Mouse (Mus musculus) frontal cortex, postnatal 14 days (tissue): ENCODE measurements around the gene Myo18b.

Source experiments
- DNase-seq, 2 experiments: peaks; one replicate each; pipeline ENCODE4 v3.0.0; 2022; ENCODE audit warnings: low spot score in 2 of 2

The Myo18b gene

DNA sequence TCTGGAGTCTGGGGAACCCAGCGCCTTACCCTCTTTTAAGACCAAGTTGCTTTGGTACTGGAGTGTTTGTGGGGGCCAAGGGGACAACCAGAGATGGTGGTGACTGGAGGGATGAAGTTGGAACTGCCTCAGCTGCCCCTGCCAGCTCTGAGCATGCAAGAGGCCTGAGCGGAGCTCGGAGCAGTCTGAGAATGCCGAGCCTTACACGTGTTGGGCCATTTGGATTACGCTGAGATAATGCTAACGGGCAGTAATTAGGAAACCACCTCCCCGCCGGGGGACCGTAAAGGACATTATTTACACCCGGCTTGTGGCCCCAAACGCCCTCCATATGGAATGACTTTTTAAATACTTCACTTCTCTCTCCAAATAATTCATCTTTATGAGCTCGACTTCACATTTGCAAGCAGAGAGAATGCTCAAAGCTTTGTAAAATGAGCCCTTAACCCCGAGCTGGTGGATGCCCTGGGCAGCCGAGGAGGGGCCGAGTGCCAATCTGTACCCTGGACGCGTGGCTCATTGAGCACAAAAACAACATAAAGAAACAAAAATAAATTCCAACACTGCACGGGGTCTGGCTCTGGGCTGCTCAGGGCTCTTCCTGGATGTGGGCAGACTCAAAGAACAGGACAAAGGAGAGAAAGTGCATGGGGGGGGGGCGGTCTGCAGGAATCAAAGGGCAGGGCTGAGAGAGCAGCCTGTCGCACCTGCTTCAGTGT, 148.0 kb downstream of the Myo18b start:
- DNase-seq: no peak

DNA sequence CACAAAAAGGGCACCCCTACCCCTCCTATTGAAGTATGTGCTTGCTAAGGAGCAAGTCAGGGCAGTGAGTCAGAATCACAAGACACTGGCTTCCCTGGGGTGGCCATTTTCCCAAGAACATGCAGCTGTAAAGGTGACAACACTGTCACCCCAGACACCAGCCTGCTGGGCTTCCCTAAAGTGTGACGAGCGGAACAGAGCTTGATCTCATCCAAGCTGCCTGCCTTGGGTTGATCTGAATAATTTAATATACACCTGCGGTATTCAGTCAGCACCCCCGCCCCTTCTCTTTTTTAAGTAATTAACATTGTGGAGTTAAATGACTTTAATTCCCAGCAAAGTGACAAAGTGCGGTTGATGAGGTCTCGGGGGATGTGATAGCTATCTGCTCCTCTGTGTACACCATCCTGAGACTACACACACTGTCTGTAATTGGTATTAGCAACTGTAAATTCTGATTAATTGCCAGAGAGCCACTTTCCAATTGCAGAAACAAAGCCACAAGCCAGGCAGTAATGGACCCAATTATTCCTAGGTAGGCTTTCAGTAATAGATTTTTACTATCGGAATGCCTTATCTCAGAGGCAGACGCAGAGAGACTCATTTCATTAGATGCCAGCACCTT, 148.7 kb downstream of the Myo18b start:
- no peak for DNase-seq

DNA sequence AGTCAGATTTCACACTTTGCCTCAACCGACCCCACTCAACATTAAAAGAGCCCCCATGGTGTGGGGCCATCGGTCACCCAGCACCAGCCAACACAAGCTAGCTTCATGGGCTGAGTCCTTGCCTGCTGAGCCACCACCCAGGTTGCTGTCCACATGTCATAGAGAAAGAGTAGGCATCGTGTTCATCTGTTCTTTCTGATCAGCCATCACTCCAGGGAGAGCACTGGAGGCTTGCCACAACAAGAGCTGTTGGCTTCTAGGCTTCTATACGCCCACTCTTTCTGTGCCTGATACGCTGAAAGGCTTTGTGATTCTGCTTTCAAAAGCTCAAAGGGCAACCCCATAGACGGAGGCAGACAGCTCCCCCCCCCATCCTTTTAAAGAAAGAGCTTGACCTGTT, 151.0 kb downstream of the Myo18b start:
- DNase-seq: no peak

DNA sequence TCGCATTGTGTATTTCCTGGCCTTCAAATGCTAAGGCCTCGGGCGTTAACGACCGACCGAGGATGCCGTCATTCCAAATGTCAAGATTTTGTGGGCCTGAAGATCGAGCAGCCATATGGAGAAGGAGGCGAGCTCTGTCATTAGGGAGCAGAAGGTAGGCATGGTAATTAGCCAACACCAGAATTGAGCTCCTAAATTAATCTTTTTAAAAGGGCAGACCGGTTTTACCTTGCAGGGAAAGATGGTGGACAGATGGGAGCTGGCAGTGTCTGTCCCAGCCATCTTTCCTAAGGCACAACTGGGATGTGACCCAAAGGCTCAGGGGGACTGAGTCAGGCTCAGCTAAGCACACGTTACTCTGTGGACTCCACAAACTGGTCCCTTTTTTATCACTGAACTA, 151.6 kb downstream of the Myo18b start:
- DNase-seq: no peak

DNA sequence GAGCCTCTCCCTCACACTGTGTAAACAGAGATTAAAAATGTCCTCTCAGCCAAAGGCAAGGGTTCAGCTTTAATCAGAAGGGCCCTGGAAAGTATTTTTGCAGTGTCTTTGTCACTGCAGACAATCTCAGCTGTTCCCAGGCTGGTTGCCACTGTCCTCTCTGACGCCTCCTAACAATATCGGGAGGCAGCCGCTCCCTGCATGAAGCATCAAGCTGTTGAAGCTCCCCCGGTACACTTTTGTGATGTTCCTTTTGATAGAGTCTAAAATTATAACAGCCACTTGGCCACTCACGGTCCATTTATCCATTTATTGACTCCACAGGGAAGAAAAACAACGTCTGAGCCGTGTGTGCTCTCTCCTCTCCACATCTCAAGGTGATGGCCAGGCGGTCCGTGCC, 153.0 kb downstream of the Myo18b start:
- DNase-seq: no peak

DNA sequence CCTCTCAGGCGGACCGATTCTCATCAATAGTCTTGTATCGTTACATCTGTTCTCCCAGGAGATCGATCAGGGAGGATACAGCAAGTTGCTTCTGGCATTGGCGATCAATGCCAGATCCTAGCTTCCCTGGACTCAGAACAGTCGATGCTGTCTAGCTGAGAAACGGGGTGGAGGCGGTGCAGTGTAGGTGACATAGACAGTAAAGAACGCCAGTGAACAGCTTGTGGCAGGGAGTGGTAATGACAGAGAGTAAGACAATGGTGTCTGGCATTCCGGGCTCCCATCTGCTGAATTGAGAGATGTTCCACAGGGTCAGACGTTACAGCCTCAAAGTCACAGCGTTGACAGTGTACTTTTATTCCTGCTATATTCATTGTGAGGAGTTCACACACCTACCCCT, 155.5 kb downstream of the Myo18b start:
- DNase-seq: peak in 1 of 2 experiments; percentile 40

DNA sequence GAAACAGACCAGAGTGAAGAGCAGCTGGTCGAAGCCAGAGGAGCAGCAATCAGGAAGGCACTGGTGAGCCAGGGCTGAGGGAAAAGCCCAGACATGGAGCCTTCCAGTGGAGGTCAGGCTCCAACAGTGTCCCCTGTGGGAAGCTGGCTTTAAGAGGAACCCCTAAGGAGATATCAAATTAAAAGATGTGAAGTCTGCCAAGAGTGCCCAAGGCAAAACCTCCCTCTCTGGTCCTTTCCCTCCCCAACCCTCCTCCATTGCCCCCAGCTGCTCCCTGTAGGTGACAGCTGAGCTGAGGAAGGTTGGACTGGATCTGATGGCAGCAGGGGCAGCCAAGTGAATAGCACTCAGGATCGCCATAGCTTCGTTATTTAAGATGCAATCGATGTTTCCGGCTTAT, 161.1 kb downstream of the Myo18b start:
- DNase-seq: no peak

DNA sequence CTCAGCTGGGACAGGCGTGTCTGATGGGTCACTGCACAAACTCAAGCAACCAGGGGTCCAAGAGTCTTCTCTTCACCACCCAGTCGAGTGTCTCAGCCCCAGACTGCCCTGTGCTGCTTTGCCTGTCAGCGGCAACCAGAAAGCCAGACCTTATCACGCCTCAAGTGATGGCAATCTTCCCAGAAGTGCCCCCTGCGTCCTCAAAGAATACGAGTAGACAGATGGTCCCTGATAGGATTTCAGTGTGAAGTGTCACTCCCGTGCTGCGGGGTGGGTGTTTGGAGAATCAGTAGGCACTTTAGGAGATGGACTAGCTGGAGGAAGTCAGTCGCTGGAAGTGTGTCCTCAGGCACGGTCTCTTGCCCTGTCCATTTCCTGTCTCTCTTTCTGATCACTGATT, 165.6 kb downstream of the Myo18b start:
- DNase-seq: no peak

DNA sequence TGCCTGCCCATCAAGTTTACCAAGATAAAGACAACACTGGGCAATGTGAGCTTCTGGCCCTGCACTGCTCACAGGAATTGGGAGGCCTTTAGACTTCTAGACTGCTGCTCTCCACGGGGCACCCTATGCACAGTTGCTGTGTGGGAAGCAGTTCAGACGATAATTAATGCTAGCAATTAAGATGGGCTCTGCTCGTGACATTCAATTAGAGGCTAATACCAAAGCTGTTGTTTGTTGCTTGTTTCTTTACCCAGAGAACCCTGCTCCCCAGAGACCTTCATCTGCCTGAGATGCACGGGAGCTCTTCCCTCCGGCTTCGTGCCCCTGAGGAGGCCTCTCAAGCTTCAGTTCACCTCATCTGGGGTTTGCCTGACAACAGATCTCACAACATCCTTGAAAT, 167.7 kb downstream of the Myo18b start:
- DNase-seq: no peak

DNA sequence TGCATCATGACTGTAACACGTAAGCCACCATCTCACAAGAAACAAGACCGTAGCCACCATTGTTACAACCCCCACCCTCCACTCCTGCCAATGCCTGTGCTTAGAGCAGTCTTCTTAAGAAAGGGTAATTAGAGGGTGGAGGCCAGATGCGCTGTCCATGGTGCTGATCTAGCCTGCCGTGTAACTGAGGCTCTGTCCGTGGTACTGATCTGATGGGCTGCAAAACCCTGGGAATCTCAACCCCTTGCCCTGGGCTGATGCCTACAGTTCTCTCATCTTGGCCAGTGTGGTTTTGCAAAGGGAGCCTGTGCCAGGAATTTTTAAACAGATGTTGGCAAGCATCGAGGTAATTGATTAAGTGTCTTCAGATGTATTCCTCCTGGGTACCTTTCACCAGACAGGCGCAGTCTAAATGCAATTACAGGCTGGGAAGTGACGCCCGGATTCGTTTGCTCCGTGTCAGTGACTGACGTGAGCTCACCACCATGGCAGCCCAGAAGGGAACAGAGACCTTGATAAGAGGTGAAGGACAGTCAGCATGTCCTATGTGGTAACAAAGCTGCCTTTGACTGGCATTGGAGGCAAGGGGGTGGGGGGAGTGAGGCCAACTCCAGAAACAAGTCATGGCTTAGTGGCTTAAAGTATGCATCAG, 177.4 kb downstream of the Myo18b start:
- peak in 1 of 2 experiments; percentile 37 for DNase-seq

DNA sequence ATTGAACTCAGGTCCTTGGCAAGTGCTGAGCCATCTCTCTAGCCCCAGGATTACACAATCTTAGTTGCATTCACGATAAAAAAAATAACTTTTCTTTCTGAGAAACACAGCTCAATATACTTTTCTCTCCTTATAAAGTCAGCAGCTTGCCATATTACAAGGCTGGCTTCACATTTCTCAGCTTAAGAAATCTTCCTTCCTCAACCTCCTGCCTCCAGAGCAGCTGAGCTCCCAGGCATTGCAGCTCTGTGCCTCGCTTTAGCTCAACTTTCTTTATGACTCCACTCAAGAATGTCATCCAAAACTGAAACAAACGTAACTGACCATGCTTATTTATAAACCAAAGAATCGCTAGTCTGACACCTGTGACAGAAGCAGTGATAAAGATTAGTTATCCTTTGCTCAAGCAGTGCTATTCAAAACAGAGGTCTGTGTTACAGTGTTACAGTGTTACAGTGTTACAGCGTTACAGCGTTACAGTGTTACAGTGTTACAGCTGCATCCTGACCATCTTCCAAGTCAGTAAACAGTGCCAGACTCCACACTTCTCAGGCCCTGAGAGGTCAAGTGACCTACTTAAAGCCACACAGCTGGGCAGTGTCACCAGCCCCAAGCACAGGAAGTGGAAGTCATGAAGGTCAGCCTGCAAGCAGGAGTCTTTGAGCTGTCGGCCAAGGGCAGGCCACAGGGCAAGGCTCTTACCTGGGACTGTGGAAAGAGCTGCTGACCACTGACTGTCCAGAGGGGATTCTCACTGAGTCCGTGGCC, 181.3 kb downstream of the Myo18b start:
- DNase-seq: no peak

DNA sequence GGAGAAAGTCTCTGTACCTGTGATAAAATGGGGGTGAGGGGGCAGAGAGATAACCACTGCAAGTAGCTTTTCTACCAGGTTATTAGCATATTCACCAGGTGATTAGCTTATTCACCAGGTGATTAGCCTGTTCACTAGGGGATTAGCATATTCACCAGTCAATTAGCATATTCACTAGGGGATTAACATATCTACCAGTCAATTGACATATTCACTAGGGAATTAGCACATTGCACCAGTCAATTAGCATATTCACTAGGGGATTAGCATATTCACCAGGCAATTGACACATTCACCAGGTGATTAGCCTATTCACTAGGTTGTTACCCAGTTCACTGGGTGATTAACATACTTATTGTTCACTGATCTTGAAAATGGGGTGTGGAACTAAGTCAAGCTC, 186.3 kb downstream of the Myo18b start:
- no peak for DNase-seq

DNA sequence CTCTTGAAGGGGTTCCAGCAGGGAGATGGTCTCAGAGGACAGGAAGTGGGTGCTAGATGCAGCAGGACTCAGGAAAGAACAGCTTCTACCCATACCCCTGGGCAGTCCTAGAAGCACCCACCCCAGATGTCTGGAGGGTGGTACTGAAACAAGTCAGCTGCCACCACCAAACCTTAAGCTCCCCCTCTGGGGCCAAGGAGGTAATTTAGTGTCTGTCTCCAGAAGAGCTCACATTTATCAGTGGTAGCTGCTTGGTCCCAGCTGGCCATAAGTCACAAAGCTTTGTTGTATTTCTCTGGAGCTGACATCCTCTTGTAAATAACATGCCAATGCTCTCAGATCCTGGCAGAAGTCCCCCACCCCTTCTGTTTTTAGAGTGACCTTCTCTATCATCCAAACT, 187.7 kb downstream of the Myo18b start:
- no peak for DNase-seq

DNA sequence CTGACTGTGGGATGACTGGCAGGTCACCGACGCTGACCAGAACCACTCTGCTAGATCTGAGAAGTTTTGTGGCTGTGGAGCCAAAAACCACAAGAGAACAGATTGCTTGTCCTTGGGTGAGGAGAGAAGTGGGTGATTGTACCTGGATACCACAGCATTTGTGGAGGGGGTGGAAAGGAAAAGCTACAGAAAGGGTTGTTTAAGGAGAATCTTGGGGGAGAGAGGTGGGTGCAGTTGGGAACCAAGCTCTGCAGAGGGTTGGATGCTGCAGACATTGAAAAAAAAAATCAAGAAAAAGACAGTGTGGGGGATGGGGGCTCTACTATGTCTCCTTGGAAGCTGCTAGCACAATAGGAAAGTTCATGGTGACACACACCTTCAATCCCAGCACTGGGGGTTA, 188.7 kb downstream of the Myo18b start:
- DNase-seq: no peak

DNA sequence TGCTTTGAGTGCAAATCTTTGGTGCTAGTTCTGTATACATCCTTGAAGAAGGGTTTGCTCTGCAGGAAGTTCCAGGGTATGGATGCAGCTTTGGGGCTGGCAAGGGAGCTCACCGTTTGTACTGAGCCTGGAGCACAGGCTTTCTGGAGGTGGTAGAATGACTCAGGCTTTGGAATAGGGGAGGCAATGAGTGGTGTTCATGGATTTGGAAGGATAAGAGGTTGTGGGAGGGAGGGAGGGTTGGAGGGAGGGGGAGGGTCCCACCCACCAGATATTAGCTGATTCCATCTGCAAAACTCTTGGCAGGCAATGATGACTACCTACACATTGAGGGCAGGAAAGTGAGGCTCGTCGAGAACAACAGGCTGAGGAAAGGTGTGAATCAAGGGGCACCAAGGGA, 195.4 kb downstream of the Myo18b start:
- no peak for DNase-seq

DNA sequence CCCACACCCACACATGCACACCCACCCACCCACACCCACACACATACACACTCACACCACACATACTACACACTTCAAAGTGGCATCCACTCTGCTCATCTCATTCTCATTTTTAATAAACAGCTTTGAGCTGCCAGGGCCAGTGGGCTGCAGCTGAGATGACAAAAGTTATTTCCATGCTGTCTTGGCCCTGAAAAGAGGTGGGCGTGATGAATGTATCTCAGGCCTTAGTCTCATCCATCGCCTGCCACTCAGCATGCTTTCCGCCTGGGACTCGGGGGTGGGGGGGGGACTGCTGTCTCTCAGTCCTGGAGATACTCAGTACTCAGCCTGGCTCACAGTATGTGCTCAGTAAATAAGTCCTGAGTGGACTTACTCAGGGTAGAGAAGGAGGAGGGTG, 199.5 kb downstream of the Myo18b start:
- no peak for DNase-seq

DNA sequence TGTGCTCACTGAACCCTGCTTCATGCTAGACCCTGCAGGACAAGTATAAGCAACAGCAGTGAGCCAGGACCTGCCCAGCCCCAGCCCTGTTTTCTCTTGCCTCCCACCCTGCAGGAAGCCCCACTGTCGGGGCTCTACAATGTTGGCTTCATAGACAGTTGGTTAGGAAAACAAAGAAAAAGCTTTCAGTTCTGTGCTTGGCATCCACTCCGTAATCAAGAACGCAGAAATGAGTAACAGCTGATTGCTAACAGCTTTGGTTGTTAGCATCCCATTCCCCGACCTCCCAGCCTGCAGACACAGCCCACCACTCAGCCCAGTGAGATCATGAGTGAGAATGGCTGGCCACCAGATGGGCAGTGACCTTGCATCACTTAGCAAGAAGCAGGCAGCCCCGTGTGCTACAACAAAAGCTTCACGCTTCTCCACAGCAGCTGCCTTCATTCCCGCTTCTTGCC, 200.9 kb downstream of the Myo18b start:
- no peak for DNase-seq

DNA sequence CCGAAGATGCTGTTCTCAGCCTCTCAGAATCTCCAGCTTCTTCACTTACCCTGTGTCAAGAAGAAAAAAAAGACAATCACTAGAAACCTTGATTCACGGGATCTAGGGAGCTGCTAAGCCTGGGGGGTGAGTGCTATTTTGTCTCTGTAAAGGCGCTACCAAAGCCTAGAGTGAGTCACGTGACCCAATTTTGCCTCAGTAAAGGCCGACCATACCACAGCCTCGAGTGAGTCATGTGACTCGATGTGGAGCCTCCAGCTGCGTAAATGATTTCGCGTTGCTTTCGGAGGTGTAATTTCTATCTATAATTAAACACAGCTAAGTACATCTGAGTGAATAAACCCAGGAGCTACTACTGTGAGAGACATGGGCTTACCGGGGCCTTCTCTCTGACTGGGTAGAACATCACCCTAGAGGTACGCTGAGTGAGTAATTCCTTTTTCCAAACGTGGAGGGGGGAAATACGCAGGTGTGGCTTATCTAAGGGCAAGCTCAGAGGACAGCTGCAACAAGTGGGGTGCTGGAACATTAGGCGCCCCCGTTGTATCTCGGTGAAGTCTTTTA, 202.8 kb downstream of the Myo18b start:
- DNase-seq: peak; percentile 30 to 44

DNA sequence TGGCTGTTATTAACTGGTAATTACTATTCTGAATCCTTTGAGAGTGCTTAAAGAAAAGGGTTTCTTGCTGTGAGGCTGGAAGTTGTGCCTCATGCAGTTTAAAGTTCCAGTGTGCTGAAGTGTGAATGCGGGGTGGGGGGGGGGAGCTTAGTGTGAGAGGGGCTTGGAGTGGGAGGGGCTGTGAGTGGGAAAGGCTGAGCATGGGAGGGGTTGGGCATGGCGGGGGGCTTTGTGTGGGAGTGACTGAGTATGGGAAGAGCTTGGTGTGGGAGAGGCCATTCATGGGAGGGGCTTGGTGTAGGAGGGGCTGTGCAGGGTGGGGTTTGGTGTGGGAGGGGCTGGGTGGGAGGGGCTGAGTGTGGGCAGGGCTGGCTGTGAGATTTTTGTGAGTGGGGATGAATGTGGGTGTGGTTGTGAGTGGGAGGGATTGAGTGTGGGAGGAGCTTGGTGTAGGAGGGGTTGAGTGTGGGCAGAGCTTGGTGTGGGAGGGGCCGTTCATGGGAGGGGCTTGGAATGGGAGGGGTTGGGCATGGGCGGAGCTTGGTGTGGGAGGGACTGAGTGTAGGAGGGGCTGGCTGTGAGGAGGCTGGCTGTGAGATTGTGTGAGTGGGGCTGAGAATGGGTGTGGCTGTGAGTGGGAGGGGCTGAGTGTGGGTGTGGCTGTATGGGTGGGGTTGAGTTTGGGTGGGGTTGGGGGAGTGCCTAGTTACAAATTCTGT, 208.9 kb downstream of the Myo18b start:
- DNase-seq: no peak

DNA sequence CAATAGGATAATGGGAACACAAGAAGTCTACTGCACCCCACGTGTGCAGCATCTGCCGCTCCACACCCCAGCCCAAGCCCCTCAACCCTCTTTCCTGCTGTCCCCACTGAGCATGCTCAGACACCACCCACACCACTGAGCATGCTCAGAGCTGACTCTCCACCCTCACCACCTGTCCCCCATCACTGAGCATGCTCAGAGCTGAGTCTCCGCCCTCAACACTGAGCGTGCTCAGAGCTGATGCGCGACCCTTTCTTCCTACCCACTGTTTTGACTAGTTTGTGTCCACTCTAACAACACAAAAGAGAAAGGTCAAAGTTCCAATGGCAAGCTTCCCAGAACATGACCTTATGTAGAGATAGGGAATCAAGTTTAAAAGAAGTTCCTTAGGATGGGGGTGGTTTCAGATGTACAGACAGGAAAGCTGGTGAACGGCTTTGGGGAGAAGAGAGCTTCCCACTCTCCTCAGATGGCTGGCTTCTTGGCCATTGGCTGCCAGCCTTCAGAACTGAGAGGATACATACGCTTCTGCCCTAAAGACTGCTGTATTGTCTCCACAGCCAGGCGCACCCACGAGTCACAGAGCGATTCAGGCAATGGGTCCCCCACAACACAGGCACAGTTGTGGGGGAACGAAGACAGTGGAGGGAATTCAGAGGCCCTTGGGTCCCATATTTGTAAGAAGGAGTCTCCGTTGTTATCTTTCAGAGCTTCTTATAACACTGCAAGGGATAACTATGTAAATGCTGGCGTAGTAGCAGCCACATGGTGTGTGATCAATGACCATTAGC, 209.7 kb downstream of the Myo18b start:
- no peak for DNase-seq

DNA sequence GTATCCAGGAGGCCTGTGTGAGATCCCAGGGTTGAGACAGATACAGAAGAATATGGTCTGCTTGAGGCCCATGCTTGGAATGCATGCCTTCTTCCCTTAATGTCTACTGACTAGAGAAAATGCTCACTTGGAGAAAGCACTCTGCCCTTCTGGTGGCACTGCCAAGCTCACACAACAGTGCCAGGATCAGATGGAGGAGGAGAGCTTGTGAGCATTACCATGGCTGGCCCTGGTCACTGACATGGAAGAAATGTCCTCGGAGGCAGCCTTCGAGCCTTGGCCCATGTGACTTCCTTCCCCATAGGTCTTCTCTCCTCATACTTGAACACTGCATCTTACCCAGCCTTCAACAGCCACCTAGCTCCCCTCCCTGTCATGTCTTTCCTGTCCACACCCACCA, 216.9 kb downstream of the Myo18b start:
- DNase-seq: no peak
